Mouse (Mus musculus): ENCODE measurements around the gene Gulp1.

The Gulp1 gene

DNA sequence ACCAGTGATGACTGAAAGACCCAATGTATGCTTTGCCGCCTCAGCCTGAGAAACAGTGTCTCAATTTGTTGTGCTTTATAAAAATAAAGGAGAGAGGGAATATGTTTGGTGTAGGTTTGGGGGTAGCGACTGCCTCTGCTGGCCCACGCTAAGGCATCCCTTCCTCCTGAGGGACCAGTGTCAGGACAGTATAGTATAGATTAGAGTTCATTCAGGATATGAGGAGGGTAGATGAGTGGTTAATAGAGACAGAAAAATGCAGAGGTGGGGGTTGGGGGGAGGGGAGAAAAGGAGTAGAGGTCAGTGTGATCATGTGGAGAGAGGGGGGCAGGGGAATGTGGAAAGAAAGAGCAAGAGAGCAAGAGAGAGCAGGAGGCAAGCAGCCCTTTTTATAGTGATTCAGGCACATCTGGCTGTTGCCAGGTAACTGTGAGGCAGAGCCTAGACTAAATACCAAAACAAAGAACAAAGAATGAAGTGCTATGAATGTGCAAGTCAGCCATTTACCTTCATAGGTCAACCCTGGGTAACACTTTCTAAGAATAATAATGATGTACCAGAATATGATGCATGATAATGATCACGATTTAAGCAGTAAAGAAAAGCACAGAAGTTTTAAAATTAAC, 169.6 kb downstream of the Gulp1 start:
- DNase-seq (ENCODE audit: low read depth, low spot score): peak; percentile 46

DNA sequence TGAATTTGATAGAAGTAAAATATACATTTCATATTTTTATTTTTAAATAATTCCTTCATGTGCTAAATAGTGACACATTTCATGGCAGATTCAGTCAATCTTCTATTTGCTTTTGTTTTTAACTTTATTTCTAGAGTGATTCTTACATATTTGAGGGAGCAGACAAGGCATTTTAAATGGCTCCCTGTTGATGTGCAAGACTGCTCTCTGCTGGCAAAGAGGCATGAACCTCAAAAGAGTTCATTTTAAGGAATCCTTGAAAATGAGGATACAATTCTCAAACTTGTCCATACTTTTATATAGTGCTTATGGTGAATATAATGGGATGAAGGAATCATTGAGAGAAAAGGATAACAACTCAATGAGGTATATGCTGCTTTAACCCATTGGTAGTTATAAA, 189.9 kb downstream of the Gulp1 start:
- DNase-seq (ENCODE audit: low read depth, low spot score): no peak

DNA sequence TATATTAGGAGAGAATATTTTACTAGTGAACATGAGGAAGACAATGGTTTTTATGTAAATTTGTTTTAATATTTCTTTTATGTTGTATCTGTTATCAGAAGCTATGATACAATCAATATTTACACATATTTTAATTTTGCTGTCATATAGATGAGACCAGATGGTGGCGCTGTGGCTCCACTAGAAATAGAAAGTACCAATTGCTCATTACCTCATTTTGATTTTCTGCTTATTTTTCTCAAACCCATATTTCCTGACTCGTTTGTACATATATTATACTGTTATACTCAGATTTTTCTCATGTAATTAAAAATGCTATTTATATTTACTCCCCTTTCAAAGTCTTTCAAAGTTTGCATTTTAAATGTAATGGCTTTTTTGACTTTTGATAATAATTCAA, 194.4 kb downstream of the Gulp1 start:
- peak; percentile 49 for DNase-seq (ENCODE audit: low read depth, low spot score)

DNA sequence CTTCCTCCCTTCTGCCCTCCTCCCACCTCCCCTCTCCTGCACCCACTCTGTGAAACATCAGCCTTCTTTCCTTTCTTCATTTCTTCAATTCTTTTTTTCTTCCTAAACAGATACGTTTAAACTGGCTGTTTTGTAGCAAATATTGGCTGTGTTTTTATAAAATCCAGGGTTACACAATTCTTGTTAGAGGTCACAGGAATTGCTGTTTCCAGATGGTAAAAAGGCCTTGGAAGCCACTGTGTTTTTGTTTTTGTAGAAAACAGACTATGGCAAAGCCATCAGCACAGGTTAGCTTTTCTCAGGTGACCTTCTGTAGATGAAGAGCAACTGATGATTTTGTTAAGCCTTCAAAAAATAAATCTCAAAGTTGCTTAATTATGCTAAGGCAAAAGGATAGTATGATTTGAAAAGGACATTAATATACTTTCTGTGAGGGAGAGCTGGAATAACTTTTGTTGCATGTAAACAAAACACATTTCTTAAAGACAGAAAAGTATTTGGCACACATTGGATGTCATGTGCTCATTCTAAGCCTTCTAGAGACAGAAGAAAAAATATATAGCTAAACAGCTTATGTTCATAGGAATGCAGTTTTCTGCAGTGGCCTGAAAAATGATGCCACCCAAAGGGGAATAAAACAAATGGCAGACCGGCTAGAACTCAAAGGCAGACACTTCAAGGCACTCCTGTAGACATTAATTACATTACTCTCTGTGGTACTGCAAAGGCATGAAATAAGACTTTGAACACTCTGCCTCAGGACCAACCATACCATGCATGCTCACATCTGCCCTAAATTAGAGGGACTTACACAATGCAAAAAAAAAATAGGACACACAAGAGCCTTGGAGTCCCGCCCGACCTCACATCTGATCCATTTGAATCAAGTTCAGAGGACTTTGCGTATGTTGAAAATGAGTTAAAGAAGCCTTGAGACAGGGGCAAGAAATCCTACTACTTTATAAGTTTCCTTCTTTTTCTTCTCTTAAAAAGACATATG, 199.7 kb downstream of the Gulp1 start:
- DNase-seq (ENCODE audit: low read depth, low spot score): no peak

DNA sequence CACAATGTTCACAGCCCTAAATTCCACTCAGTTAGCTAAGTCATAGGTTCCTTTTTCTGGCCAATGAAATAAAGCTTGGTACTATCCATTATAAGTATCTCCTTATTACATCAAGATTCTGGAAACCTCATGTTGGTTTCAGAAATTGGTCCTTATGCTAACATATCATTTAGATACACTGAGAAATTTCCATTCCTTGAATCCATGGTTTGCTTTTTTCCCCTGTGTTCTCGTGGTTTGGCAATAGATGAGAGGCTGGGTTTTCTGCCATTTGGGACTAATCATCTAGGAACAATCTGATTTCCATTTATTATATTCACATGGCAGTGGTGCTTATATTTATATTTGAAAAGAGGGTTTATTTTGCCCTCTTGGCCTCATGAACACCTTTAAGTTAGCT, 226.9 kb downstream of the Gulp1 start:
- no peak for DNase-seq (ENCODE audit: low read depth, low spot score)

DNA sequence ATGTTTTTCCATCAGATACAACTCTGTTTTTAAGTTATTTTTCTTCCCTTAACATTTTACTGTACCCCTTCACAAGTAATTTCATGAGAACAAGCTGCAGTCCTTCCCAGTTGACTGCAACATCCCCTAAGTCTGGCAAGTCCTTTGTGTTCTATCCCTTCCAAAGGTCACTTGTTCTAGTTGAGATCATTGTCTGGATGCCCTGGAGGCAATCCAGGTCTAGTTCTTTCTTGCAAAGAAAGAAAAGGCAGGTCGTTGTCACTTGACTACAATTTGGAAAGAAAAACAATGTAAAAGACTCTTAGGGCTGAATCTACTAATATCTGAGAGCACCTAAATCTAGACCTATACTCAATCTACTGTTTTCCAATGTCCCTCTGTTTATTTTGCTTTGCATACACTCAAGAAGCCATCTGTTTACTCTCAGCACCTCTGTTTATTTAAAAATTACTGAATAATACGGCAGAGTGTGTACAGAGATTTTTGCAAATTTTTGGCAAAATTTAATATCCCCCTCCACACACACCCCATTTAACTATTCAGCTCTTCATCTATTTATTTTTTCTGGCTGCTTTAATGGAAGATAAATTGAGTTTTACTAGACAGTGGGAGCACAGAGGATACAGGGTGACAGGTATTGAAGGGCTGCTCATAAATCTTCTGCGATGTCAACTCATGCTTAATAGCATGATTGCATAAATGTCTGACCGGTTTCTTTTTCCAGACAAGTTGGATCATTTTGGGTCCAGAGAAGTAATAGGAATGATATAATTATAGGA, 252.5 kb downstream of the Gulp1 start:
- DNase-seq (ENCODE audit: low read depth, low spot score): no peak

DNA sequence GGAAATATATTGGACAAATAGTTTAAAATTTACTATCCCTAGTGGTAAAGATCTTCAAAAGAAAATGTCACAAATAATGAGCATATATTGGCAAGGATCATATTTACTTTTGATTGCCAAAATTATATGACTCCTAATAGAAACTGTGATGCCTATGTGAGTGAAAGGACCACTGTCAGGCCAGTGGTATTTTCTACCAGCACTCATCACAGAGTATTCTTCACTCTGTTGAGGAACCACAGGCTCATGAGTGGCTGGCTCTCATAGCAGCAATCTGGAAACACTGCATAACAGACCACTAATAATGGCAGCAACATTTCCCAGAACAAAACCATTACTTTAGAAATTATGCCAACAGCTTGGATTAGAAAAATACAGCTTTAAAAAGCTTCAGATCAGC, 255.1 kb downstream of the Gulp1 start:
- DNase-seq (ENCODE audit: low read depth, low spot score): no peak

DNA sequence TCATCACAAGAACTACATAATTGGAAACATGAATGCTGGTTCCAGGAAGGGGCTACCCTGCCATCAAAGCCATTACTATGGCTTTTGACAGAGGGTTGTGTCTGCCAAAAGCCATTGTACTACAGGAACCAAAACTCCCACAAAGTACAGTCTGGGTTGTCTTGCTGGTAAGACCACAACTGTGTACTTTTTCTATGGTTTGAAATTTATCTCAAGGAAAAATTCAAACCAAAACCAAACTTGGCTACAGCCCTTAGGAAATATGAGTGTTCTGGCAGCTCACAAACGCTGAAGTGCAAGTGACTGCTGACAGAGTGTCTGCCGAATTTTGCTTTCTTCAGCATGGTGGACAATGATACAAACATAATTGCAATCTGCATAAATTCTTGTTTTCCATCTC, 259.0 kb downstream of the Gulp1 start:
- no peak for DNase-seq (ENCODE audit: low read depth, low spot score)

DNA sequence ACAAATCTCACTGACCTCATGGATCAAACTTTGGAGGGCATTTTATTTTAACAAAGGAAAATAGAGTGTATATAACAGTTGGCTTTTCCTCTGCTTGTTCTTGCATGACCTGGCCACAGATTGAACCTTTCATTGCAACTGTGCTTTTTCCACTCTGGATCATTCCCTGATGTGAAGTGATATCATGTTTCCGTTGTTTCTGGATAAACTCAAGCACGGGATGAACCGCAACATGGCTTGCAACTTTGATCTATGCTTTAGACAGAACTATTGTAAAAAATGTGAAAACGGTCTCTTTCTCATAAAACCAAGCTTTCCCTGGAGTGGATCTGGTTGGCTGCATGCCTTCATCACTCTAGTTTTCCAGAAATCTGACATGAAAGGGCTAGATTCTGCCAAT, 282.6 kb downstream of the Gulp1 start:
- DNase-seq (ENCODE audit: low read depth, low spot score): no peak
